Mouse (Mus musculus): ENCODE results near the gene Ffar3.
"Not testable (repeated sequence)": the region's sequence is repeated elsewhere in the genome, so short reads cannot be mapped to it uniquely, and the experiment has no call there.

Ffar3 gene

GRCm38 (mm10) chr7:30842092-30842491 lies 13.9 kb downstream of the Ffar3 start:
- DNase-seq: peak; percentile 62 to 71

GRCm38 (mm10) chr7:30841379-30841778 lies 14.6 kb downstream of the Ffar3 start:
- no peak for DNase-seq

GRCm38 (mm10) chr7:30840306-30840705 lies 15.7 kb downstream of the Ffar3 start:
- no peak for DNase-seq

- DNase-seq: no peak
Observed at GRCm38 (mm10) chr7:30837277-30837676, 18.7 kb downstream of the Ffar3 start.

GRCm38 (mm10) chr7:30832684-30833083 lies 23.3 kb downstream of the Ffar3 start:
- not testable (repeated sequence) for DNase-seq

GRCm38 (mm10) chr7:30832261-30832660 lies 23.7 kb downstream of the Ffar3 start:
- DNase-seq: no peak

- no peak for DNase-seq
Observed at GRCm38 (mm10) chr7:30829428-30829827, 26.6 kb downstream of the Ffar3 start.

GRCm38 (mm10) chr7:30828871-30829270 lies 27.1 kb downstream of the Ffar3 start:
- DNase-seq: not testable (repeated sequence)

- no peak for DNase-seq
Observed at GRCm38 (mm10) chr7:30826660-30827059, 29.3 kb downstream of the Ffar3 start.

- DNase-seq: no peak
Observed at GRCm38 (mm10) chr7:30824306-30824705, 31.7 kb downstream of the Ffar3 start.

GRCm38 (mm10) chr7:30823675-30824074 lies 32.3 kb downstream of the Ffar3 start, which contains the start of gene Ffar2:
Gene Ffar2, minus strand, starts transcription at chr7:30823775.
- DNase-seq: no peak

GRCm38 (mm10) chr7:30821532-30821931 lies 34.4 kb downstream of the Ffar3 start:
- no peak for DNase-seq

- DNase-seq: peak in 1 of 2 experiments; percentile 23
Observed at GRCm38 (mm10) chr7:30820854-30821445, 35.0 kb downstream of the Ffar3 start.

GRCm38 (mm10) chr7:30820131-30820530 lies 35.8 kb downstream of the Ffar3 start:
- peak in 1 of 2 experiments; percentile 31 for DNase-seq

- DNase-seq: no peak
Observed at GRCm38 (mm10) chr7:30812291-30812807, 43.6 kb downstream of the Ffar3 start.

GRCm38 (mm10) chr7:30811757-30812290 lies 44.2 kb downstream of the Ffar3 start:
- DNase-seq: no peak

GRCm38 (mm10) chr7:30810319-30810718 lies 45.7 kb downstream of the Ffar3 start:
- peak; percentile 35 for DNase-seq

- DNase-seq: peak; percentile 94
Observed at GRCm38 (mm10) chr7:30805924-30806323, 50.1 kb downstream of the Ffar3 start.

All from B cell, adult 2 months (primary cell).